Mouse (Mus musculus) embryonic fibroblast, embryonic 13.5 days (primary cell): Measurements from ENCODE around the gene L1td1.

Experiments used
- CTCF ChIP-seq: IDR thresholded peaks from 2 replicates; pipeline ENCODE4 v1.5.1; 2011; ENCODE audit warnings: mild to moderate bottlenecking, control low read depth, low read length, moderate library complexity, borderline replicate concordance; ENCODE audit not compliant: insufficient read depth
- POLR2A ChIP-seq: IDR thresholded peaks from 2 replicates; pipeline ENCODE4 v1.6.1; 2011; ENCODE audit warnings: low read depth, mild to moderate bottlenecking, control low read depth, low read length, moderate library complexity

GRCm38 (mm10) chr4:98722454-98722853 is 4.1 kb upstream of the L1td1 start:
- TF ChIP-seq CTCF: peak; percentile 67; the same call in 1 of the 2 replicates
- TF ChIP-seq POLR2A: no peak
